Mouse (Mus musculus): ENCODE measurements around the gene Gm6525. TPM values are rescaled to one million over a fixed set of nuclear protein-coding genes. Genes with fewer than 3 reads are reported as not detected.

The Gm6525 gene
- total RNA-seq, 2 experiments from 2014 or later, result not detected

- intact Hi-C loops (cut with DNase I), result no loop called here
- DNase-seq, result no peak
Observed at GRCm38 (mm10) chr3:84168943-84169342, 5.0 kb upstream of the Gm6525 start.

GRCm38 (mm10) chr3:84169393-84170005 is 4.4 kb upstream of the Gm6525 start:
- intact Hi-C loops (cut with DNase I), result loop anchor here (10.0 kb wide), 1 partner anchor 315 kb away; the partner anchor contains the start of gene Fhdc1
- DNase-seq, result no peak

- intact Hi-C loops (cut with DNase I), result loop anchor here (10.0 kb wide), 1 partner anchor 312 kb away; the partner anchor contains the start of gene Fhdc1
- DNase-seq, result no peak
Observed at GRCm38 (mm10) chr3:84172406-84172805, 1.5 kb upstream of the Gm6525 start.

GRCm38 (mm10) chr3:84175337-84176315 is 1.7 kb downstream of the Gm6525 start:
- intact Hi-C loops (cut with DNase I), result loop anchor here (1.0 to 10.0 kb wide), 4 partner anchors 127 to 367 kb away; partner anchors contain the start of gene Fhdc1
- DNase-seq, result peak; percentile 76 to 78

GRCm38 (mm10) chr3:84177834-84178233 is 3.9 kb downstream of the Gm6525 start:
- DNase-seq, result no peak
- intact Hi-C loops (cut with DNase I), result loop anchor here (5.0 to 10.0 kb wide), 2 partner anchors 307 to 364 kb away; partner anchors contain the start of gene Fhdc1

GRCm38 (mm10) chr3:84180304-84180703 is 6.4 kb downstream of the Gm6525 start:
- DNase-seq, result no peak
- intact Hi-C loops (cut with DNase I), result no loop called here

- no peak for DNase-seq
- intact Hi-C loops (cut with DNase I), result no loop called here
Observed at GRCm38 (mm10) chr3:84181102-84181501, 7.2 kb downstream of the Gm6525 start.

GRCm38 (mm10) chr3:84181717-84182116 is 7.8 kb downstream of the Gm6525 start:
- intact Hi-C loops (cut with DNase I), result no loop called here
- no peak for DNase-seq

GRCm38 (mm10) chr3:84189629-84190173 is 15.8 kb downstream of the Gm6525 start:
- intact Hi-C loops (cut with DNase I), result loop anchor here (2.0 kb wide), 1 partner anchor 71 kb away; no protein-coding TSS in a partner anchor
- DNase-seq, result peak in 1 of 2 experiments; percentile 7

GRCm38 (mm10) chr3:84190513-84191061 is 16.7 kb downstream of the Gm6525 start:
- intact Hi-C loops (cut with DNase I), result loop anchor here (2.0 kb wide), 1 partner anchor 70 kb away; no protein-coding TSS in a partner anchor

GRCm38 (mm10) chr3:84191141-84191881 is 17.4 kb downstream of the Gm6525 start:
- intact Hi-C loops (cut with DNase I), result loop anchor here (2.0 kb wide), 1 partner anchor 69 kb away; no protein-coding TSS in a partner anchor
- DNase-seq, result no peak

More at GRCm38 (mm10) chr3:84190513-84191061, 16.7 kb downstream of the Gm6525 start:
- peak; percentile 18 to 20 for DNase-seq

GRCm38 (mm10) chr3:84193881-84194280 is 20.0 kb downstream of the Gm6525 start:
- intact Hi-C loops (cut with DNase I), result no loop called here
- no peak for DNase-seq

GRCm38 (mm10) chr3:84198229-84198628 is 24.3 kb downstream of the Gm6525 start:
- no peak for DNase-seq
- intact Hi-C loops (cut with DNase I), result no loop called here

GRCm38 (mm10) chr3:84199516-84199915 is 25.6 kb downstream of the Gm6525 start:
- intact Hi-C loops (cut with DNase I), result no loop called here

GRCm38 (mm10) chr3:84200559-84201420 is 26.9 kb downstream of the Gm6525 start:
- intact Hi-C loops (cut with DNase I), result no loop called here
- no peak for DNase-seq

More at GRCm38 (mm10) chr3:84199516-84199915, 25.6 kb downstream of the Gm6525 start:
- no peak for DNase-seq

- no peak for DNase-seq
- intact Hi-C loops (cut with DNase I), result no loop called here
Observed at GRCm38 (mm10) chr3:84204640-84205039, 30.7 kb downstream of the Gm6525 start.

- intact Hi-C loops (cut with DNase I), result no loop called here
- DNase-seq, result no peak
Observed at GRCm38 (mm10) chr3:84205650-84206049, 31.7 kb downstream of the Gm6525 start.

GRCm38 (mm10) chr3:84206106-84206505 is 32.2 kb downstream of the Gm6525 start:
- DNase-seq, result no peak
- intact Hi-C loops (cut with DNase I), result no loop called here

GRCm38 (mm10) chr3:84207366-84207765 is 33.5 kb downstream of the Gm6525 start:
- intact Hi-C loops (cut with DNase I), result no loop called here
- no peak for DNase-seq

Measured in heart, postnatal 36 days (tissue).